Mouse (Mus musculus) olfactory bulb, adult 2 months (tissue): Measurements from ENCODE around the gene Gm7879. TPM values are rescaled to one million over a fixed set of nuclear protein-coding genes. Genes with fewer than 3 reads are reported as not detected.

Experiments
- H3K27ac ChIP-seq: fragments of 200-500 bp; 2 replicates; pipeline ENCODE4 v1.5.1; 2012; ENCODE audit warnings: low read depth, low read length; ENCODE audit not compliant: insufficient read depth
- H3K4me1 ChIP-seq: fragments of 200-500 bp; 2 replicates; pipeline ENCODE4 v1.6.1; 2012; ENCODE audit warnings: low read length; ENCODE audit not compliant: control insufficient read depth, insufficient read depth
- H3K4me3 ChIP-seq: fragments of 200-500 bp; 2 replicates; pipeline ENCODE4 v1.5.1; 2012; ENCODE audit warnings: mild to moderate bottlenecking, low read depth, low read length, moderate library complexity; ENCODE audit not compliant: insufficient read depth
- CTCF ChIP-seq: fragments of 200-500 bp; IDR thresholded peaks from 2 replicates; pipeline ENCODE4 v1.5.1; 2012; ENCODE audit warnings: low read depth, mild to moderate bottlenecking, low read length, moderate library complexity; ENCODE audit not compliant: insufficient read depth
- POLR2A ChIP-seq: fragments of 200-500 bp; IDR thresholded peaks from 2 replicates; pipeline ENCODE4 v1.6.1; 2012; ENCODE audit warnings: mild to moderate bottlenecking, low read depth, low read length, moderate library complexity; ENCODE audit not compliant: insufficient read depth
- whole genome bisulfite sequencing: fragments of 180-500 bp; shearing (Covaris S2); methylation state at CpG from one replicate; pipeline ENCODE4 v1.1.7; 2018; 5-methylcytosine and 5-hydroxymethylcytosine counted together
- polyA plus RNA-seq: library from polyadenylated mRNA; stranded (reverse); fragments of >200 nt; gene quantifications from 2 replicates; pipeline ENCODE4 v1.2.4, GENCODE M21; 2012; ENCODE audit warnings: low replicate concordance; ENCODE audit not compliant: missing spikeins, insufficient read depth, insufficient read length

Gm7879 gene
- polyA plus RNA-seq, 1 experiment = not detected

GRCm38 (mm10) chr5:43892386-43892785 lies 20.6 kb upstream of the Gm7879 start:
- Histone ChIP-seq H3K4me3 (no peak overlapping the region), H3K27ac (no peak overlapping the region), H3K4me1 (no peaks in the 10 kb centered on the region)
- TF ChIP-seq CTCF = no peak
- WGBS = 50% methylated on average over 1 of the region's 1 CpGs

- H3K4me3 ChIP-seq = no peak overlapping the region
- 80% methylated on average over 2 of the region's 2 CpGs for WGBS
- H3K27ac ChIP-seq = no peak overlapping the region
- TF ChIP-seq POLR2A (no peak), CTCF (no peak)
- no peaks in the 10 kb centered on the region for H3K4me1 ChIP-seq
Measured at GRCm38 (mm10) chr5:43894113-43894512, 18.8 kb upstream of the Gm7879 start.

- no peak overlapping the region for H3K27ac ChIP-seq
- H3K4me1 ChIP-seq = no peaks in the 10 kb centered on the region
- 88% methylated on average over 3 of the region's 3 CpGs for WGBS
- H3K4me3 ChIP-seq = no peak overlapping the region
- TF ChIP-seq CTCF = no peak
- no peak for TF ChIP-seq POLR2A
Measured at GRCm38 (mm10) chr5:43895931-43896330, 17.0 kb upstream of the Gm7879 start.

GRCm38 (mm10) chr5:43904685-43905084 lies 8.3 kb upstream of the Gm7879 start:
- H3K4me1 ChIP-seq = no peaks in the 10 kb centered on the region
- no peak overlapping the region for H3K27ac ChIP-seq
- H3K4me3 ChIP-seq = no peak overlapping the region
- TF ChIP-seq POLR2A = no peak
- TF ChIP-seq CTCF = no peak
- WGBS = 93% methylated on average over 3 of the region's 3 CpGs

GRCm38 (mm10) chr5:43909213-43909612 lies 3.7 kb upstream of the Gm7879 start:
- WGBS = 78% methylated on average over 9 of the region's 9 CpGs
- H3K4me3 ChIP-seq = no peak overlapping the region
- TF ChIP-seq CTCF (no peak), POLR2A (no peak)

GRCm38 (mm10) chr5:43910006-43910405 lies 2.9 kb upstream of the Gm7879 start:
- whole genome bisulfite sequencing = 95% methylated on average over 6 of the region's 6 CpGs
- no peaks in the 10 kb centered on the region for H3K4me1 ChIP-seq
- no peak for TF ChIP-seq CTCF
- TF ChIP-seq POLR2A = no peak
- H3K4me3 ChIP-seq = no peak overlapping the region
- H3K27ac ChIP-seq = no peak overlapping the region

More at GRCm38 (mm10) chr5:43909213-43909612, 3.7 kb upstream of the Gm7879 start:
- Histone ChIP-seq H3K27ac (no peak overlapping the region), H3K4me1 (no peaks in the 10 kb centered on the region)

GRCm38 (mm10) chr5:43915261-43915886 lies 2.4 kb downstream of the Gm7879 start:
- Histone ChIP-seq H3K4me1 (no peaks in the 10 kb centered on the region), H3K27ac (no peak overlapping the region), H3K4me3 (no peak overlapping the region)
- no peak for TF ChIP-seq POLR2A
- WGBS = 95% methylated on average over 4 of the region's 4 CpGs

- no peaks in the 10 kb centered on the region for H3K4me1 ChIP-seq
- TF ChIP-seq POLR2A (no peak), CTCF (no peak)
- H3K4me3 ChIP-seq = no peak overlapping the region
- H3K27ac ChIP-seq = no peak overlapping the region
- WGBS = 91% methylated on average over 11 of the region's 11 CpGs
Measured at GRCm38 (mm10) chr5:43921877-43922276, 8.9 kb downstream of the Gm7879 start.

- H3K4me3 ChIP-seq = no peak overlapping the region
- 41% methylated on average over 4 of the region's 4 CpGs for WGBS
Measured at GRCm38 (mm10) chr5:43923933-43924332, 11.0 kb downstream of the Gm7879 start.

GRCm38 (mm10) chr5:43927729-43928128 lies 14.8 kb downstream of the Gm7879 start:
- TF ChIP-seq POLR2A = no peak
- TF ChIP-seq CTCF = no peak
- no peak overlapping the region for H3K27ac ChIP-seq
- H3K4me1 ChIP-seq = no peaks in the 10 kb centered on the region
- H3K4me3 ChIP-seq = no peak overlapping the region

More at GRCm38 (mm10) chr5:43923933-43924332, 11.0 kb downstream of the Gm7879 start:
- Histone ChIP-seq H3K4me1 (no peaks in the 10 kb centered on the region), H3K27ac (no peak overlapping the region)
- no peak for TF ChIP-seq CTCF
- no peak for TF ChIP-seq POLR2A
